Mouse (Mus musculus): ENCODE measurements around the gene Ccdc190.

- TF ChIP-seq CTCF (conservative IDR thresholded peaks at IDR 0.05; ENCODE audit: low read length) = no peak
- no peak for TF ChIP-seq POU5F1 (IDR thresholded peaks at IDR 0.05; ENCODE audit: borderline replicate concordance, low read length)
- TF ChIP-seq NANOG (IDR thresholded peaks at IDR 0.05; ENCODE audit: borderline replicate concordance, low read length) = no peak
These were observed 19.8 kb downstream of the Ccdc190 start for GRCm38 (mm10) chr1:169948280-169948679.

All from E14TG2a.4 (cell line).